Mouse (Mus musculus) stomach, adult 2 months (tissue): ENCODE measurements around the gene Sap25. TPM values are rescaled to one million over a fixed set of nuclear protein-coding genes. Genes with fewer than 3 reads are reported as not detected.

ENCODE experiments used
- polyA plus RNA-seq: library from polyadenylated mRNA; depleted of rRNA; stranded (reverse); fragments of >200 nt; gene quantifications from 2 replicates; pipeline ENCODE4 v1.2.3, GENCODE M21; 2012; rRNA removed

The Sap25 gene
- 68.8 and 109 TPM in 2 replicates for polyA plus RNA-seq

GRCm38 (mm10) chr5:137641054-137641453 is at the start of gene Sap25:
Gene Sap25, plus strand, starts transcription at chr5:137641334.

GRCm38 (mm10) chr5:137600619-137601364 is 40.3 kb upstream of the Sap25 start, which contains the start of gene Mospd3:
Gene Mospd3, minus strand, starts transcription at chr5:137601058.

GRCm38 (mm10) chr5:137613550-137613949 is 27.6 kb upstream of the Sap25 start, which contains the start of gene Pcolce:
Gene Pcolce, minus strand, starts transcription at chr5:137613784.

DNA sequence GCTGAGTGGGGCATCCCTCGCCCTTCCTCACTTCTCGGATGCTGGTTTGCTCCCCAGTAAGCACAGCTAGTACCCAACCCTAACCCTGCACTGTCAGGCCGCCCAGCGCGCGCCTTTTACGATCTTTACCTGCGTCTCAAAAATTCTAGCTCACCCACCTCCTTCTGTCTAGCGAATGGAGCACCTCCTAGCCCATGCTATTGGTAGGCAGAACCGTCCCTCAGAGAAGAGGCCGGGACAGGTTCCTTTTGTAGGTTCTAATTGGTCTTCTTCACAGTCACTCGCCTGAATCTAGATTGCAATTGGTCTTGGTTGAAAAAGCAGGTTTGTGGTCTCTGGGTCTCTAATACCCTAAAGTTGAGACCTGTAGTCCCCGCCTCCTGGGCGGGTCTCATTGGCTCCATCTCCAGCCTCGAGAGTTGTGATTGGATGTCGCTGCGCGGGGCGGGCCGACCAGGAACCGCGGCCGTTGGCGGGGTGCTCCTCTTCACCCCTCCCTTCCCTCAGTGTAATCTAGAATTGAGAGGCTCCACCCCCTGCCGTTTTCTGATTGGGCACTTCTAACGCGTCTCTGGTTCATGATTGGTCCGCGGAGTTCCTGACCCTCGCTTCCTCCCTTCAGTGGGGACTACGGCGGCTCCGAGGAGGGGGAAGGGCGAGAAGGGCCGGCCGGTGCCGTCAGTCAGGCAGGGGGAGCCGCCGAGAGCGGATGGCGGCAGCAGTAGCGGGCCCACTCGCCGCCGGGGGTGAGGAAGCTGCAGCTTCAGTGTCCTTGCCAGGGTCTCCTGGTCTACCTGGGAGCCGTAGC is 12.4 kb upstream of the Sap25 start, which contains the start of the genes Fbxo24, Lrch4 and Gm20605:
Gene Fbxo24 (minus strand): TSS at position 505 of the 808 bp plus-strand sequence.
Gene Lrch4 (plus strand): TSS at position 624 of the 808 bp plus-strand sequence.
Gene Gm20605 (plus strand): TSS at position 678 of the 808 bp plus-strand sequence.

GRCm38 (mm10) chr5:137645652-137646091 is 4.5 kb downstream of the Sap25 start, which contains the start of gene Irs3:
Gene Irs3, minus strand, starts transcription at chr5:137645714.

DNA sequence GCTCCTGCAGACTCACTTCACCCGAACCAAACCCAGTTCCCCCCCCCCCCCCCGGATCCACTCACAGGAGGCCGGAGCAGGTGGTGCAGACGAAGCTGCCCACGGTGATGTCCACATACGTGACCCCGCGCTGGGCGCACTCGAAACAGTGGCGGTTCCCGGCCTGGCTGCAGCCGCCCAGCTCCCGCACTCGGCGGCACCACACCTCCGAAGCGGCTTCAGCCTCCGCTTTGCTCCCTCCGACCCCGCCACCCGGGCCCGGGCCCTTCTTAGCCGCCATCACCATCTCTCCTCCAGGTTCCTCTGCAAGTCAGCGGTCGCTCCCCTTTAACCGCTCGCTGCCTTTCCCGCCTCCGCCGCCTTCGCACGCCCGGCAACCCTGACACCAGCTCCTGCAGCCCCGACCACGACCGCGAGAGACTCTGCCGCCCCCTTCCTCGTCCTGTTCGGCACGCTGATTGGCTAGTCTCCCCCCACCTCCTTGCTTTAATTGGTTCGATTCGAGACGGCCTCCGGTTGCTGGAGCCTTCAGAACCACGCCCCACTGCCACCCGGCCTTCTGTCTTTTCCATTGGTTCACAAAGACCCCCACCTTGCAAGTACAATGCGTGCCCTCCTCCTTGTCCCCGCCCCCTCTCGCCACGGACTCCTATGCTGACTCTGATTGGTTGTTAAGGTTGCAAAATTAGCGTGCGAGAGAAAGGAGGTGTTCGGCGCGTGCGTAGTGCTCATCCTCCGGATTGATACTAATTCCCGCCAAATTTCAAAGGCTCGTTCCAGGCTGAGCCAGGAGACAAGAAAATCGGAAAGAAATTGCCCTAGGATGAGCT is 43.4 kb downstream of the Sap25 start, which contains the start of gene Agfg2:
Gene Agfg2 (minus strand): TSS at position 433 of the 830 bp plus-strand sequence.

Other genes with a start within 250 kb of the Sap25 start
- gene Zan, start 164.3 kb upstream of the Sap25 start, polyA plus RNA-seq, result 0.40 and 0.66 TPM in 2 replicates
- 24.5 and 34.1 TPM in 2 replicates for gene Pop7, start 138.8 kb upstream of the Sap25 start, polyA plus RNA-seq
- gene Gigyf1, start 122.8 kb upstream of the Sap25 start, polyA plus RNA-seq, result 9.9 and 13.0 TPM in 2 replicates
- not detected in 2 replicates for gene Epo, start 108.1 kb upstream of the Sap25 start, polyA plus RNA-seq
- 621 and 843 TPM in 2 replicates for gene Gnb2, start 107.8 kb upstream of the Sap25 start, polyA plus RNA-seq
- 0.78 and 1.4 TPM in 2 replicates for gene Actl6b, start 87.8 kb upstream of the Sap25 start, polyA plus RNA-seq
- 0.61 and 0.76 TPM in 2 replicates for gene Tfr2, start 71.5 kb upstream of the Sap25 start, polyA plus RNA-seq
- 93.4 and 111 TPM in 2 replicates for gene Mospd3, start 40.3 kb upstream of the Sap25 start, polyA plus RNA-seq
- 82.5 and 87.8 TPM in 2 replicates for gene Pcolce, start 27.6 kb upstream of the Sap25 start, polyA plus RNA-seq
- gene Fbxo24, start 12.3 kb upstream of the Sap25 start, polyA plus RNA-seq, result 0.65 and 0.66 TPM in 2 replicates
- 19.9 and 26.0 TPM in 2 replicates for gene Lrch4, start 12.2 kb upstream of the Sap25 start, polyA plus RNA-seq
- 13.3 and 15.3 TPM in 2 replicates for gene Gm20605, start 12.2 kb upstream of the Sap25 start, polyA plus RNA-seq
- gene Irs3, start 4.4 kb downstream of the Sap25 start, polyA plus RNA-seq, result 0.51 and 0.54 TPM in 2 replicates
- 10.0 and 11.3 TPM in 2 replicates for gene Agfg2, start 43.4 kb downstream of the Sap25 start, polyA plus RNA-seq
- 3.5 and 5.9 TPM in 2 replicates for gene Nyap1, start 100.3 kb downstream of the Sap25 start, polyA plus RNA-seq
- 77.2 and 105 TPM in 2 replicates for gene Tsc22d4, start 104.4 kb downstream of the Sap25 start, polyA plus RNA-seq
- gene Ppp1r35, start 137.5 kb downstream of the Sap25 start, polyA plus RNA-seq, result 33.3 and 51.9 TPM in 2 replicates
- 9.1 and 12.3 TPM in 2 replicates for gene Mepce, start 146.3 kb downstream of the Sap25 start, polyA plus RNA-seq
- gene Zcwpw1, start 146.5 kb downstream of the Sap25 start, polyA plus RNA-seq, result 0.03 and 0.16 TPM in 2 replicates
- 0.38 and 1.1 TPM in 2 replicates for gene Pilra, start 194.9 kb downstream of the Sap25 start, polyA plus RNA-seq
- gene Pilrb1, start 216.8 kb downstream of the Sap25 start, polyA plus RNA-seq, result 1.5 and 2.7 TPM in 2 replicates
- gene Pilrb2, start 230.5 kb downstream of the Sap25 start, polyA plus RNA-seq, result 0.54 and 1.1 TPM in 2 replicates